Mouse (Mus musculus): ENCODE results near the gene Spr. TPM values are rescaled to one million over a fixed set of nuclear protein-coding genes. Genes with fewer than 3 reads are reported as not detected.
"Not testable (repeated sequence)": the region's sequence is repeated elsewhere in the genome, so short reads cannot be mapped to it uniquely, and the experiment has no call there.

Gene Spr
- polyA plus RNA-seq, 1 experiment from 2014 or later: 35.6 TPM

DNA sequence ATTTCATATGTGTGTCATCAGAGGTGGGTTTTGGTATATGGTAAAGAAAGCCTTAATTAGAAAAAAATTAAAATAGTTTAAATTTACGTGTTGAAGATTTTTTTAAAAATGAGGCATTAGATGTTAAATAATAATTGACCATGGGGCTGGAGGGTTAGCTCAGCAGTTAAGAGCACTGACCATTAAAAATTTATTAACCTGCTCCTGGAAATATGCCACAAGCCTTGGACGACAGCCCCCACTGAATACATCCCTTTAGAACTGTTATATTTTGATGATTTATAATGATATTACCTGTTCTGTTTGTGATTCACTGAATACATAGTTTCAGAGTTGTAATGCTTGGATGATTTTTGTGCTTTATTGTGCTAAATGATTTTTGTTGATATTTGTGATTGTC, 19.0 kb upstream of the Spr start:
- H3K36me3 ChIP-seq; H3K9ac ChIP-seq (replicated peaks); H3K27ac ChIP-seq (replicated peaks); H3K4me3 ChIP-seq (replicated peaks); H3K27me3 ChIP-seq (replicated peaks); ATAC-seq (ENCODE audit: low FRiP score); H3K9me3 ChIP-seq (replicated peaks); H3K4me2 ChIP-seq: not testable (repeated sequence)
- WGBS: 71% methylated on average over 2 of the region's 2 CpGs
- peaks cover 12% of the 10 kb centered on the region for H3K4me1 ChIP-seq

- H3K4me3 ChIP-seq (replicated peaks): peak overlapping the region; percentile 41
- peak; percentile 54 for ATAC-seq (ENCODE audit: low FRiP score)
- peaks cover 12% of the 10 kb centered on the region for H3K4me1 ChIP-seq
- no peaks in the 10 kb centered on the region for H3K9me3 ChIP-seq (replicated peaks)
- H3K4me2 ChIP-seq: peak overlapping the region; percentile 87
- 2% methylated on average over 34 of the region's 34 CpGs for WGBS
- H3K27ac ChIP-seq (replicated peaks): no peak overlapping the region
- no peaks in the 10 kb centered on the region for H3K36me3 ChIP-seq
- H3K9ac ChIP-seq (replicated peaks): peak overlapping the region; percentile 52
- H3K27me3 ChIP-seq (replicated peaks): no peaks in the 10 kb centered on the region
Measured at GRCm38 (mm10) chr6:85154861-85155528, 17.4 kb upstream of the Spr start.

GRCm38 (mm10) chr6:85153970-85154540, 16.5 kb upstream of the Spr start:
- peak; percentile 72 for ATAC-seq (ENCODE audit: low FRiP score)
- H3K36me3 ChIP-seq: no peaks in the 10 kb centered on the region
- H3K27ac ChIP-seq (replicated peaks): no peak overlapping the region
- H3K4me3 ChIP-seq (replicated peaks): no peak overlapping the region
- H3K4me2 ChIP-seq: no peak overlapping the region
- WGBS: 14% methylated on average over 8 of the region's 9 CpGs
- H3K4me1 ChIP-seq: peaks cover 10% of the 10 kb centered on the region
- no peaks in the 10 kb centered on the region for H3K9me3 ChIP-seq (replicated peaks)
- H3K9ac ChIP-seq (replicated peaks): no peak overlapping the region
- H3K27me3 ChIP-seq (replicated peaks): no peaks in the 10 kb centered on the region

DNA sequence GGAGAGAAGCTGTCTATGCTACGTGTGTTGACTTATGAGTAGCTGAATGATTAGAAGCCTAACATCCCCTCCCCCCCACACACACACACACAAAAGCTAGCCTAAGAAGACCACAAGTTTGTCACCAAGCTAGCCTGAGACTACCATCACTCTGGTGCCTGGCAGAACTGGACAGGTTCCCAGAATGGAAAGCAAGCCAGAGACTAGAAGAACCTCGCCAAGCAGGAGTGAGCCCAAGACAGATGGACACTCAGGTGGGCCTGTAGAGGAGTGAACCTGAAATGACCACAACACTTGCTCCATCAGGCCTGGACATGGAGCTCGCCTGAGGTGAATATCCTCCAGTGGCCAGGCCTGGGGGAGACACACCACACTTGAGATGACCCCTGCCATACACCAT, 12.8 kb upstream of the Spr start:
- no peak for ATAC-seq (ENCODE audit: low FRiP score)
- H3K4me2 ChIP-seq: no peak overlapping the region
- no peaks in the 10 kb centered on the region for H3K9me3 ChIP-seq (replicated peaks)
- no peak overlapping the region for H3K27ac ChIP-seq (replicated peaks)
- WGBS: 83% methylated on average over 3 of the region's 3 CpGs
- H3K36me3 ChIP-seq: no peaks in the 10 kb centered on the region
- H3K27me3 ChIP-seq (replicated peaks): 0 out of 2 replicates have a peak, but pooled peaks cover 4% of the 10 kb centered on the region
- H3K9ac ChIP-seq (replicated peaks): no peak overlapping the region
- no peak overlapping the region for H3K4me3 ChIP-seq (replicated peaks)
- peaks cover 8% of the 10 kb centered on the region for H3K4me1 ChIP-seq

DNA sequence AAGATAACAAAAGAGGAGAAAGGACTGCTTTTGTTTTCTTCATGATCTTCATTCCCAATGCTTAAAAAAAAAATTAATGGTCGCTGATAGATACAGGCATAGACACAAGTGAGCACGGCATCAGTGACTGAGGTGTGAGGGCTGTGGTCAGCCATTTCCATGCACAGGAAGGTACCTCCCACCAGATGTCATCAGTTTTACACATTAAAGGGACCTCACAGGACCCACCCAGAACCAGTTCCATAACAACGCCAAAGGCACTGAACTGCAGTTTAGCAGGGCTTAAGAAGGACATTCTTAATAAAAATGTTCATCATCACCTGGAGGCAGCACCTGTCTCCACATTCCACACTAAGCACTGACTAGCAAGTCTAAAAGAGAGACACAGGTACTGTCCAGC, 10.1 kb upstream of the Spr start:
- Histone ChIP-seq H3K9ac (replicated peaks) (no peak overlapping the region), H3K36me3 (no peaks in the 10 kb centered on the region), H3K4me1 (no peaks in the 10 kb centered on the region), H3K9me3 (replicated peaks) (no peaks in the 10 kb centered on the region), H3K27me3 (replicated peaks) (0 out of 2 replicates have a peak, but pooled peaks cover 4% of the 10 kb centered on the region), H3K4me2 (no peak overlapping the region), H3K27ac (replicated peaks) (no peak overlapping the region), H3K4me3 (replicated peaks) (no peak overlapping the region)
- 58% methylated on average over 3 of the region's 3 CpGs for WGBS
- ATAC-seq (ENCODE audit: low FRiP score): no peak

DNA sequence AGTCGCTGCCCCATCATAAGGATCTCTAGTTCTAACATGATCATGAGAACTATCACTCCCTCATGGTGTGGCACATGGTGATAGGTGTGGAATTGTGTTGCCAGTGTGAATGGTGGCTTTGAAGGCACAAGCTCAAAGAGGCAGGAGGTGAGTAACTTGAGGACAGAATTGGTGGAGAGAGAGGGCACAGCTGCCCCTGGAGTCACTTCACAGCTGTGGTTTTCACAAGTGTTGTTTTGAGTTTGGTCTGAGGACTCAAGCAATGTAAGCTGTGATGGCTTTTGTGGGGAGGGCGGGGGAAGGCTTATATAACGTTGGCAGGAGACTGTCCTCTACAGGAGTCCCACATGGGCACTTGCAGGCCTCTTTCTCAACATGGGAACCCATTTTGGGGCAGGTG, 6.9 kb upstream of the Spr start:
- 0 out of 2 replicates have a peak, but pooled peaks cover 4% of the 10 kb centered on the region for H3K27me3 ChIP-seq (replicated peaks)
- no peak for ATAC-seq (ENCODE audit: low FRiP score)
- no peak overlapping the region for H3K4me2 ChIP-seq
- H3K9me3 ChIP-seq (replicated peaks): no peaks in the 10 kb centered on the region
- no peaks in the 10 kb centered on the region for H3K4me1 ChIP-seq
- WGBS: 74% methylated on average over 3 of the region's 3 CpGs
- no peak overlapping the region for H3K9ac ChIP-seq (replicated peaks)
- H3K36me3 ChIP-seq: no peaks in the 10 kb centered on the region
- no peak overlapping the region for H3K27ac ChIP-seq (replicated peaks)
- H3K4me3 ChIP-seq (replicated peaks): no peak overlapping the region

GRCm38 (mm10) chr6:85141013-85141412, 3.4 kb upstream of the Spr start:
- H3K4me1 ChIP-seq; H3K27me3 ChIP-seq (replicated peaks); H3K4me2 ChIP-seq; H3K9ac ChIP-seq (replicated peaks); H3K36me3 ChIP-seq; H3K9me3 ChIP-seq (replicated peaks); ATAC-seq (ENCODE audit: low FRiP score); H3K4me3 ChIP-seq (replicated peaks); H3K27ac ChIP-seq (replicated peaks): not testable (repeated sequence)
- 6% methylated on average over 7 of the region's 7 CpGs for WGBS

GRCm38 (mm10) chr6:85139534-85139933, 2.0 kb upstream of the Spr start:
- H3K27ac ChIP-seq (replicated peaks): no peak overlapping the region
- no peak overlapping the region for H3K4me2 ChIP-seq
- no peaks in the 10 kb centered on the region for H3K27me3 ChIP-seq (replicated peaks)
- ATAC-seq (ENCODE audit: low FRiP score): no peak
- no peak overlapping the region for H3K9ac ChIP-seq (replicated peaks)
- H3K36me3 ChIP-seq: no peaks in the 10 kb centered on the region
- WGBS: 97% methylated on average over 2 of the region's 2 CpGs
- H3K4me3 ChIP-seq (replicated peaks): no peak overlapping the region
- peaks cover 6% of the 10 kb centered on the region; the same call in 1 of the 2 replicates for H3K4me1 ChIP-seq
- H3K9me3 ChIP-seq (replicated peaks): no peaks in the 10 kb centered on the region

- H3K9me3 ChIP-seq (replicated peaks); H3K4me1 ChIP-seq; H3K27me3 ChIP-seq (replicated peaks); H3K27ac ChIP-seq (replicated peaks); H3K36me3 ChIP-seq; ATAC-seq (ENCODE audit: low FRiP score): not testable (repeated sequence)
- peak overlapping the region; percentile 79 for H3K4me3 ChIP-seq (replicated peaks)
- peak overlapping the region; percentile 85; the same call in 1 of the 2 replicates for H3K9ac ChIP-seq (replicated peaks)
- WGBS: 67% methylated on average over 7 of the region's 7 CpGs
- H3K4me2 ChIP-seq: peak overlapping the region; percentile 75
Measured at GRCm38 (mm10) chr6:85136784-85137183, 782 bp downstream of the Spr start.

DNA sequence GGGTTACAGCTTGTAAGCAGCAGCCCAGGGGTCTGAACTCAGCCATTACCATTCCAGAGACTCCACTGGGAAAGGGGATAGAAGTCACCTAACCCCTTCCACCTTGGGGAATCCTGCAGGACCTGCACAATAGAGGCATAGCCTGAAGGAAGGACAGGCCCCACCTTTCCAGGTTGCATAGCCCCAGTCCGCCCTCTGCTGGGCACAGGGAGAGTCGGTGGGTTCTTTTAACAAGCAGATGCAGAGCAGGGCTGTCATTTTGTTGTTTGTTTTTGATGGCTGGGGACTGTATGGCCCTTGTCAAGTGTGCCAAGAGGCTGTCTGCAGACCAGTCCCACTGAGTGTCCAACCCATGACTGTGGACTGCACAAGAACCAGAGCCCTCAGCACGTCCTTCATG, 4.8 kb downstream of the Spr start:
- ATAC-seq (ENCODE audit: low FRiP score): 0 out of 2 replicates have a peak, but pooled peaks have one; percentile 19
- H3K27me3 ChIP-seq (replicated peaks); H3K4me3 ChIP-seq (replicated peaks); H3K9me3 ChIP-seq (replicated peaks); H3K9ac ChIP-seq (replicated peaks); H3K4me2 ChIP-seq; H3K4me1 ChIP-seq; H3K27ac ChIP-seq (replicated peaks); H3K36me3 ChIP-seq: not testable (repeated sequence)
- WGBS: 35% methylated on average over 3 of the region's 3 CpGs

- not testable (repeated sequence) for H3K4me3 ChIP-seq (replicated peaks); H3K9ac ChIP-seq (replicated peaks); H3K9me3 ChIP-seq (replicated peaks); H3K36me3 ChIP-seq; H3K27me3 ChIP-seq (replicated peaks); H3K4me1 ChIP-seq; H3K4me2 ChIP-seq; ATAC-seq (ENCODE audit: low FRiP score); H3K27ac ChIP-seq (replicated peaks)
- WGBS: 86% methylated on average over 3 of the region's 3 CpGs
Measured at GRCm38 (mm10) chr6:85132237-85132636, 5.3 kb downstream of the Spr start.

- ATAC-seq (ENCODE audit: low FRiP score): no peak
- no peak overlapping the region for H3K4me3 ChIP-seq (replicated peaks)
- no peak overlapping the region for H3K27ac ChIP-seq (replicated peaks)
- no peaks in the 10 kb centered on the region for H3K36me3 ChIP-seq
- peaks cover 2% of the 10 kb centered on the region; the same call in 1 of the 2 replicates for H3K4me1 ChIP-seq
- H3K4me2 ChIP-seq: no peak overlapping the region
- peaks cover 9% of the 10 kb centered on the region for H3K27me3 ChIP-seq (replicated peaks)
- H3K9me3 ChIP-seq (replicated peaks): no peaks in the 10 kb centered on the region
- 10% methylated on average over 4 of the region's 4 CpGs for WGBS
- no peak overlapping the region for H3K9ac ChIP-seq (replicated peaks)
Measured at GRCm38 (mm10) chr6:85131673-85132072, 5.9 kb downstream of the Spr start.

Data from neural tube, embryonic 15.5 days (tissue).